Mouse (Mus musculus) kidney, adult 2 months (tissue): ENCODE measurements around the gene Rbm19.

Source experiments
- CTCF ChIP-seq: fragments of 200-500 bp; conservative IDR thresholded peaks from 2 replicates; pipeline ENCODE4 v1.5.1; 2011; ENCODE audit warnings: low read depth, mild to moderate bottlenecking, control low read depth, low read length, moderate library complexity, mixed read lengths; ENCODE audit not compliant: insufficient read depth, insufficient read length
- POLR2A ChIP-seq: fragments of 200-500 bp; IDR thresholded peaks from one replicate; pipeline ENCODE4 v1.6.1; 2011; ENCODE audit warnings: low read depth, low read length, control low read depth

- no peak for TF ChIP-seq CTCF
- no peak for TF ChIP-seq POLR2A
Measured at GRCm38 (mm10) chr5:120194309-120194941, 78.2 kb downstream of the Rbm19 start.
